Mouse (Mus musculus): ENCODE measurements at regions not wholly inside any gene's neighbourhood (a gene's known extent, or its start where the extent isn't known, plus 50 kb on each side); places are given as distances from the start of the nearest gene placed in this dataset.

DNA sequence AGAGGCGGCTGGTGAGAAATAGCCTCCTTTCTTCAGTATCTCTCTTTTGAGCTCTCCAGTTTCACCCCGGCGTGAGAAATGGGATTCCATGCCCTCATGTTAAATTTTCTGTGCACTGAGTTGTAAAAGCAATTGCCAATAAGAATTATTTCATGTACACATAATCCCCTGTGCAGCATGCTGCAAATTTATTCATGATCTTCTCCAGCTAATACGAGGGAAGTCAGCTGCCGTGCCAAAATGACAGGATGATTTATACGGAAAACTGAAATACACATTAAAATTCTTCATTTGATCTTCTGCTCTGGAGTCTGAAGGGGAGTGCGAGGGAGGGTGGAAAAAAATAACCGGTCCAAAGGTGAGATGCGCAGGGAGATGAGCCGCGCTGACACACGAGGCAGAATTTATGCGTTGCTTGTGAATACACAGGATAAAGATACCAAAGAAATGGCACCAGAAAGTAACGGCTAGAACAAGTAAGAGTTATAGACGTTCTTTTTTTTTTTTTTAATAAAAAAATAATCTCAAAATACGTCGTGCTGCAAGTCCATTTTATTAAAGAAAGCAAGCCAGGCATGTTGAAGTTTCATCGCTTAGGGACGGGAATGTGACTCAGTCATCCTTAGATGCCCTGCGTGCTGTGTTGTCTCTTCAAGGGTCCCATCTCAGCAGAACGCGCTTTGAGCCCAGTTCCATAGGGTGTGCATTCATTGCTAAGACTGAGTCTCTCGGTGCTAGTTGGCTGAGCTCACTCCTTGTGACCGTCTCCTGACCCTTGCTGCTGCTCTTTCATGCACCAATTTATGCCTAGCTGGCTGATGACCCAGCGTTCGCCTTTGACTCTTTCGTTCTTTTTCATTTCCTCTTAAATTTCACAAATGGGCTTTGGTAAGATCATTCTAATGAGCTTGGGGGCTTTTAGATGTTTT lies 427.8 kb upstream of the Arglu1 start:
- no peaks in the 10 kb centered on the region for H3K4me1 ChIP-seq (ENCODE audit: control insufficient read depth, insufficient read depth, low read length)
- no peaks in the 10 kb centered on the region for H3K36me3 ChIP-seq (ENCODE audit: control insufficient read depth, insufficient read depth, low read length)
- WGBS = 54% methylated on average over 27 of the region's 27 CpGs
- 0 out of 2 replicates have a peak, but pooled peaks have one; percentile 32 for ATAC-seq (ENCODE audit: low FRiP score, low TSS enrichment)
- no peaks in the 10 kb centered on the region for H3K27me3 ChIP-seq (ENCODE audit: control insufficient read depth, insufficient read depth, low read length)
- no peak overlapping the region for H3K27ac ChIP-seq (ENCODE audit: low read depth, low read length)
- H3K9me3 ChIP-seq (ENCODE audit: control insufficient read depth, low read length) = no peaks in the 10 kb centered on the region
- H3K9ac ChIP-seq (ENCODE audit: low read depth, low read length) = no peak overlapping the region
- no peak overlapping the region for H3K4me3 ChIP-seq (ENCODE audit: low read length)
- H3K4me2 ChIP-seq (replicated peaks; ENCODE audit: low read depth, low read length) = no peak overlapping the region

DNA sequence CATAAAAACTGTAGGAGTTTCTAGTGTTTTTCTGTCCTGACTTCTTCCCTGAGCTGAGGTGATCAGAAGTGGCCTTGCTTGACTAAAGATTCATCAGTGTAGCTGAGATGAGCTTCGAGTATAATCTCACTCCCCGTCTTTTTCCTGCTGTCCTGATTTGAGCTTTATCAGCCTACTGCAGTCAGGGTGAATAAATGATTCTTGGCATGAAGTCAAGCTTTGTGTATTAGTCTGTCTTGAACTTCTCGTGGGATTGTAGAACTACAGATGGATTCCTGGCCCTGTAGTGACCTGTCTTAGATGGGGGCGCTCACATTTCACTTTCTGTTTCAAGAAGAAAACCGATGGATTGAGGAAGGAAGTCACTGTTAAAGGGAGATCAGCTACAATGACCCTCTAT lies 405.7 kb upstream of the Arglu1 start:
- no peaks in the 10 kb centered on the region for H3K27me3 ChIP-seq (ENCODE audit: control insufficient read depth, insufficient read depth, low read length)
- H3K4me2 ChIP-seq (replicated peaks; ENCODE audit: low read depth, low read length) = no peak overlapping the region
- 48% methylated on average over 5 of the region's 5 CpGs for WGBS
- no peaks in the 10 kb centered on the region for H3K36me3 ChIP-seq (ENCODE audit: control insufficient read depth, insufficient read depth, low read length)
- no peak overlapping the region for H3K4me3 ChIP-seq (ENCODE audit: low read length)
- no peaks in the 10 kb centered on the region for H3K9me3 ChIP-seq (ENCODE audit: control insufficient read depth, low read length)
- H3K9ac ChIP-seq (ENCODE audit: low read depth, low read length) = no peak overlapping the region
- H3K4me1 ChIP-seq (ENCODE audit: control insufficient read depth, insufficient read depth, low read length) = no peaks in the 10 kb centered on the region
- ATAC-seq (ENCODE audit: low FRiP score, low TSS enrichment) = no peak
- no peak overlapping the region for H3K27ac ChIP-seq (ENCODE audit: low read depth, low read length)

DNA sequence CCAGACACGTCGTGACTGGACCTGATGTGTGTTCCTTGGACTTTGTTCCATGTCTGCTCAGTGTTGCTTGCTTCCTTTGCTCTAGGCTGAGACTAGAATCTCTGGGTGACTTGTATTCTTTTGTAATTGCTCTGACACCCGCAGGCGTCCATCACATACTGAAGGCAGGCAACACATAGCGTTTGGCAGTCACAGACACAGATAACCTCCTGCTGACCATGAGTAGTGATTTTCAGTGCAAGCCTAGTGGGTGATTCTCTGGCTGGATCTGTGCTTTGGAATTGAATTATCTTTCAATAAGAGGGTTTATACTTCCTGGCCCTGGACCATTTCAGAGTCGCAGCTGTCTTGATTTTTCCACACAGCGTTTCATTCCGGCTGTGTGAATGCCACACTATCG lies 403.7 kb upstream of the Arglu1 start:
- ATAC-seq (ENCODE audit: low FRiP score, low TSS enrichment) = no peak
- Histone ChIP-seq H3K27me3 (ENCODE audit: control insufficient read depth, insufficient read depth, low read length) (no peaks in the 10 kb centered on the region), H3K9me3 (ENCODE audit: control insufficient read depth, low read length) (no peaks in the 10 kb centered on the region), H3K4me1 (ENCODE audit: control insufficient read depth, insufficient read depth, low read length) (no peaks in the 10 kb centered on the region), H3K4me2 (replicated peaks; ENCODE audit: low read depth, low read length) (no peak overlapping the region), H3K27ac (ENCODE audit: low read depth, low read length) (peak overlapping the region; percentile 7; the same call in 1 of the 2 replicates), H3K4me3 (ENCODE audit: low read length) (no peak overlapping the region), H3K9ac (ENCODE audit: low read depth, low read length) (no peak overlapping the region), H3K36me3 (ENCODE audit: control insufficient read depth, insufficient read depth, low read length) (no peaks in the 10 kb centered on the region)
- WGBS = 65% methylated on average over 9 of the region's 9 CpGs

DNA sequence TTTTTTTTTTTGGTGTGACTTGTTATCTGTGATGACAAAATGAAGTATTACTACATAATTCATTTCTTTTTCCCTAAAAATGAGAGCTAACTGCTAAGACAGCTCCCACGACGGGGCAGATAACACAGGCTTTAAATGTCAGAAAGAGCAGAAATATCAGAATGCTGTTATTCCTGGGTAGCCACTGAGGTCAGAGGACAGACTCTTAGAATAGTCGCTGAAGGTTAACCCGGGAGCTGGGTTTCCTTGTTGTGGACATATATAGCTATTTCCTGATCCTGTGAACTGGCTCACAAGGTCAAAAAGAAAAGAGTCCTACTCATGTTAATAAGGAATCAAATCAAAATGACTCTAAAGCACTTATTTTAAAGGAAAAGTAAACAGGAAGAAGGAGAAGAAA lies 403.0 kb upstream of the Arglu1 start:
- Histone ChIP-seq H3K4me1 (ENCODE audit: control insufficient read depth, insufficient read depth, low read length) (no peaks in the 10 kb centered on the region), H3K9ac (ENCODE audit: low read depth, low read length) (no peak overlapping the region), H3K4me3 (ENCODE audit: low read length) (no peak overlapping the region), H3K9me3 (ENCODE audit: control insufficient read depth, low read length) (no peaks in the 10 kb centered on the region), H3K27me3 (ENCODE audit: control insufficient read depth, insufficient read depth, low read length) (no peaks in the 10 kb centered on the region), H3K4me2 (replicated peaks; ENCODE audit: low read depth, low read length) (no peak overlapping the region), H3K36me3 (ENCODE audit: control insufficient read depth, insufficient read depth, low read length) (no peaks in the 10 kb centered on the region), H3K27ac (ENCODE audit: low read depth, low read length) (no peak overlapping the region)
- ATAC-seq (ENCODE audit: low FRiP score, low TSS enrichment) = no peak
- WGBS = 48% methylated on average over 4 of the region's 4 CpGs

DNA sequence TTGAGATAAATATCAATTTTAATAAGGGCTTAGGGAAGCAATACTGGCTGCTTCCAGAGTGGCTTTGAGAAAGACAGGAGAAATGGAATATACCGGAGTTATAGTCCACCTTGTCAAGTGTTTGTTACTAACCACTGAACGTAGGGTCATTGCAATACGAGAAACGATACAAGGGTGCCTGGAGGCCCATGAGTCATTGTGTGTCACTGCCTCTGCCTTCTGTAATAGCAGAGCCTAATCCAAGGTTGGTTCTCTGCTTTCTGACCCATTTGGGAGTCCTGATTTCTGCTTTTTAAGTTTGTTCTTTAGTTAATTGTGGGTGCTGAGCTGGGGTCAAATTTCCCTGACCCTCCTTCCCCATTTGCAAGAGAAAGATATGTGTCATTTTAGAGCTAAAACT lies 382.4 kb upstream of the Arglu1 start:
- Histone ChIP-seq H3K9ac (ENCODE audit: low read depth, low read length) (no peak overlapping the region), H3K4me3 (ENCODE audit: low read length) (no peak overlapping the region), H3K36me3 (ENCODE audit: control insufficient read depth, insufficient read depth, low read length) (no peaks in the 10 kb centered on the region), H3K9me3 (ENCODE audit: control insufficient read depth, low read length) (no peaks in the 10 kb centered on the region), H3K27me3 (ENCODE audit: control insufficient read depth, insufficient read depth, low read length) (no peaks in the 10 kb centered on the region), H3K4me1 (ENCODE audit: control insufficient read depth, insufficient read depth, low read length) (no peaks in the 10 kb centered on the region), H3K4me2 (replicated peaks; ENCODE audit: low read depth, low read length) (no peak overlapping the region), H3K27ac (ENCODE audit: low read depth, low read length) (no peak overlapping the region)
- WGBS = 84% methylated on average over 4 of the region's 4 CpGs
- ATAC-seq (ENCODE audit: low FRiP score, low TSS enrichment) = no peak

DNA sequence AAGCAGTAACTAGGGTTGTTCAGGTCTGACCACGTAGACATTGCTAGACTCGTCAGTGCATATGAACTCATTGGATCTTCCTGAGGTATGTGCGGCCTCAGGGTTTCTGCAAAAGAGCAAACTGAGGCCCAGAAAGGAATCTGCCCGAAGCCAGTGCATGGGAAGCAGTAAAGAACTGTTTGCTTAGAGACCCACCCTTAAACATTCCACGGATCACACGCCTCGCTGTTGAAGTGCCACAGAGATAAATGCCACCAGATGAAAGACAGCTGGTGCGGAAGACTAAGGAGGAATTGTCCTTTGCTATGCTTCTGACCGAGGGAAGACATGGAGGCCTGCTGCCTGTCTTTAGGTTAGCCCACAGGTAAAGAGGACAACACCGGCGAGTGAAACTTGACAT lies 382.0 kb upstream of the Arglu1 start:
- H3K27me3 ChIP-seq (ENCODE audit: control insufficient read depth, insufficient read depth, low read length) = no peaks in the 10 kb centered on the region
- H3K27ac ChIP-seq (ENCODE audit: low read depth, low read length) = no peak overlapping the region
- H3K4me1 ChIP-seq (ENCODE audit: control insufficient read depth, insufficient read depth, low read length) = no peaks in the 10 kb centered on the region
- 60% methylated on average over 11 of the region's 11 CpGs for WGBS
- no peak overlapping the region for H3K4me2 ChIP-seq (replicated peaks; ENCODE audit: low read depth, low read length)
- no peaks in the 10 kb centered on the region for H3K9me3 ChIP-seq (ENCODE audit: control insufficient read depth, low read length)
- no peak for ATAC-seq (ENCODE audit: low FRiP score, low TSS enrichment)
- no peaks in the 10 kb centered on the region for H3K36me3 ChIP-seq (ENCODE audit: control insufficient read depth, insufficient read depth, low read length)
- no peak overlapping the region for H3K4me3 ChIP-seq (ENCODE audit: low read length)
- no peak overlapping the region for H3K9ac ChIP-seq (ENCODE audit: low read depth, low read length)

DNA sequence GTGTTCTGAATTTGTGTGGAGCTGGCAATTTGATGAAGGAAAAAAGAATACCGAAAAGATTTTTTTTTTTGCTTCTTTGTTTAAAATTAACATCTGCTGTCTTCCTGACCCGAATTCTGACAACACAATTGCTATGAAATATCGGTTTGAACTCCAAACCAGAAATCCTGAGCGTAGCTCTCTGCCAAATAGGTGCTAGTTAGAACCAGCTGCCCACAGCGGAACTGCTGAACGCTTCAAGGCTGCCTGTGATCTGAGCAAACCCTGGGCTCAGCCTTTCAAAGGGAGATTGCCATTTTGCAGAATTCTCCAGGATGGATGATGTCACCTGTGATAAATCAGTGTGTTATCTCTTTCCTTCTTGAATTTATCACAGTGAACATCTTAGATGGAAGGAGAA lies 380.6 kb upstream of the Arglu1 start:
- Histone ChIP-seq H3K9ac (ENCODE audit: low read depth, low read length) (no peak overlapping the region), H3K4me1 (ENCODE audit: control insufficient read depth, insufficient read depth, low read length) (no peaks in the 10 kb centered on the region), H3K4me2 (replicated peaks; ENCODE audit: low read depth, low read length) (no peak overlapping the region), H3K27me3 (ENCODE audit: control insufficient read depth, insufficient read depth, low read length) (no peaks in the 10 kb centered on the region), H3K9me3 (ENCODE audit: control insufficient read depth, low read length) (no peaks in the 10 kb centered on the region), H3K27ac (ENCODE audit: low read depth, low read length) (no peak overlapping the region), H3K36me3 (ENCODE audit: control insufficient read depth, insufficient read depth, low read length) (no peaks in the 10 kb centered on the region), H3K4me3 (ENCODE audit: low read length) (no peak overlapping the region)
- WGBS = 77% methylated on average over 6 of the region's 6 CpGs
- no peak for ATAC-seq (ENCODE audit: low FRiP score, low TSS enrichment)

DNA sequence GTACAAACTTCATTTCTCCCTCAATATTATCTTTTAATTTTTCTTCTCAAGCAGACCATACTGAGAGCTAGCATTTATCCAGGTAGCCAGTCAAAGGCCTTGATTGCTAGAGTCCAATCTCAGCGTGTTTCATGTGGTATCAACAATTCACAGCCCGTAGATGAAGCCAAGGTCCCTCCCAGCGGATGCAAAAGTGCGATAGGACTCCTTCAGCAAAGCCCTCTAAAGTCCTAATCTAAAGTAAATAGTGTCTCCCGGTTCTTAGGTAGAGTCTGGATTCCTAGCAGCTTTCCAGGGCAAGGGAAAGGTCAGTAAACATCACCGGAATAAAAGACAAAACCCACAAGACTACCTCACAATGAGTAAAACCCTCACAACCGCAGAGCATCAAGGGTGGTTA lies 379.5 kb upstream of the Arglu1 start:
- no peaks in the 10 kb centered on the region for H3K4me1 ChIP-seq (ENCODE audit: control insufficient read depth, insufficient read depth, low read length)
- no peak overlapping the region for H3K9ac ChIP-seq (ENCODE audit: low read depth, low read length)
- WGBS = 73% methylated on average over 7 of the region's 7 CpGs
- H3K4me3 ChIP-seq (ENCODE audit: low read length) = no peak overlapping the region
- no peaks in the 10 kb centered on the region for H3K9me3 ChIP-seq (ENCODE audit: control insufficient read depth, low read length)
- no peak for ATAC-seq (ENCODE audit: low FRiP score, low TSS enrichment)
- no peak overlapping the region for H3K27ac ChIP-seq (ENCODE audit: low read depth, low read length)
- no peaks in the 10 kb centered on the region for H3K36me3 ChIP-seq (ENCODE audit: control insufficient read depth, insufficient read depth, low read length)
- H3K27me3 ChIP-seq (ENCODE audit: control insufficient read depth, insufficient read depth, low read length) = no peaks in the 10 kb centered on the region
- H3K4me2 ChIP-seq (replicated peaks; ENCODE audit: low read depth, low read length) = no peak overlapping the region

DNA sequence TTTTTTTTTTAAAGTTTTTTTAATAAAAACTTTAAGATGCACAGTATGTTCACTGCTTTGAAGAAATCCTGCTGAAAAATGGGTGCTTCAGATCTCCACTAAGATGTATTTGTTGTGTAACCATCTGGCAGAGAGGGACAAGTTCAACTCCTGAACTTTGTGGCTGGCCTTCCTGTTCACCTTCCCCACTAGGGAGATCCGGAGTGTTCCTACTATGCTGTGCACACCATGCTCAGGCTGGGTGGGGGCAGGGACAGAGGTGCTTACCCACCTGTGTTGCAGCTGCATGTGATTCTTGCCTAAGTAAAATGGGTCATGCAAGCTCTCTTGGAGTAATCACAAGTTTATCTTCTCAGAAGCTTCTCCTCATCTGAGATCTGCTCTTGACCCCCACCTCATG lies 377.4 kb upstream of the Arglu1 start:
- Histone ChIP-seq H3K27ac (ENCODE audit: low read depth, low read length) (no peak overlapping the region), H3K9ac (ENCODE audit: low read depth, low read length) (no peak overlapping the region), H3K4me1 (ENCODE audit: control insufficient read depth, insufficient read depth, low read length) (no peaks in the 10 kb centered on the region), H3K36me3 (ENCODE audit: control insufficient read depth, insufficient read depth, low read length) (no peaks in the 10 kb centered on the region), H3K27me3 (ENCODE audit: control insufficient read depth, insufficient read depth, low read length) (no peaks in the 10 kb centered on the region), H3K4me2 (replicated peaks; ENCODE audit: low read depth, low read length) (no peak overlapping the region), H3K4me3 (ENCODE audit: low read length) (no peak overlapping the region), H3K9me3 (ENCODE audit: control insufficient read depth, low read length) (no peaks in the 10 kb centered on the region)
- WGBS = 63% methylated on average over 1 of the region's 1 CpGs
- no peak for ATAC-seq (ENCODE audit: low FRiP score, low TSS enrichment)
